Mouse (Mus musculus): Measurements from ENCODE around the gene Hba-a2. TPM values are rescaled to one million over a fixed set of nuclear protein-coding genes. Genes with fewer than 3 reads are reported as not detected.
"Not testable (repeated sequence)": the region's sequence is repeated elsewhere in the genome, so short reads cannot be mapped to it uniquely, and the experiment has no call there.

Hba-a2 gene
- total and polyA plus RNA-seq, 2 experiments from 2014 or later = 6,390 to 8,165 TPM

DNA sequence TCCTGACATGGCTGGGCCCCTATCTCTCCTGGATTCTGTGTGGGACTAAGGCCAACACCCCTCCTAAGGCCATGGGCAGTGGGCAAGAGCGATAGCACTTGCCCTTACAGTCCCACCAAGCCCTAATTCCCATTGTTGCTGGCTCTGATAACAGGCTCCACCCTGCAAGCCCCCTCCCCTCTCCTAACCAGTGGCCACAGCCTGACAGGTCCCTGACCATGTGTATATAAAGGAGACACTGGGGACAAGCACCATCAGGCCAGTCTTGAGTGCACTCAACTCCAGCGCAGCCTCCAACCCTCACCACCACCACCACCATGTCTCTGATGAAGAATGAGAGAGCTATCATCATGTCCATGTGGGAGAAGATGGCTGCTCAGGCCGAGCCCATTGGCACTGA lies 19.9 kb upstream of the Hba-a2 start, which contains the start of gene Hba-x:
TSS of gene Hba-x (plus strand) at position 54 of the 400 bp plus-strand sequence.
- no peak within 1 kb of the TSS for H3K4me2 ChIP-seq (ENCODE audit: low read depth, low read length)
- no peak within 1 kb of the TSS for H3K4me3 ChIP-seq (ENCODE audit: low read depth, low read length)
- H3K27me3 ChIP-seq (ENCODE audit: control insufficient read depth, insufficient read depth, low read length) = peaks cover 36% of the 10 kb centered on the region
- DNase-seq (ENCODE audit: low spot score) (no peak), ATAC-seq (ENCODE audit: insufficient read depth, low read depth) (no peak)
- WGBS = 43% methylated on average over 3 of the region's 3 CpGs
- TF ChIP-seq CTCF (IDR thresholded peaks at IDR 0.05; ENCODE audit: low read depth) (no peak), EP300 (IDR thresholded peaks at IDR 0.05; ENCODE audit: low read depth) (no peak)
- H3K36me3 ChIP-seq (replicated peaks; ENCODE audit: control insufficient read depth, insufficient read depth, low read length) = no peaks in the 10 kb centered on the region
- no peak within 1 kb of the TSS for H3K27ac ChIP-seq (ENCODE audit: low read depth)
- no peaks in the 10 kb centered on the region for H3K4me1 ChIP-seq (ENCODE audit: control insufficient read depth, insufficient read depth)
- H3K9me3 ChIP-seq (replicated peaks; ENCODE audit: control insufficient read depth, low read length) = no peaks in the 10 kb centered on the region
- H3K9ac ChIP-seq (replicated peaks; ENCODE audit: low read depth, low read length) = no peak within 1 kb of the TSS

DNA sequence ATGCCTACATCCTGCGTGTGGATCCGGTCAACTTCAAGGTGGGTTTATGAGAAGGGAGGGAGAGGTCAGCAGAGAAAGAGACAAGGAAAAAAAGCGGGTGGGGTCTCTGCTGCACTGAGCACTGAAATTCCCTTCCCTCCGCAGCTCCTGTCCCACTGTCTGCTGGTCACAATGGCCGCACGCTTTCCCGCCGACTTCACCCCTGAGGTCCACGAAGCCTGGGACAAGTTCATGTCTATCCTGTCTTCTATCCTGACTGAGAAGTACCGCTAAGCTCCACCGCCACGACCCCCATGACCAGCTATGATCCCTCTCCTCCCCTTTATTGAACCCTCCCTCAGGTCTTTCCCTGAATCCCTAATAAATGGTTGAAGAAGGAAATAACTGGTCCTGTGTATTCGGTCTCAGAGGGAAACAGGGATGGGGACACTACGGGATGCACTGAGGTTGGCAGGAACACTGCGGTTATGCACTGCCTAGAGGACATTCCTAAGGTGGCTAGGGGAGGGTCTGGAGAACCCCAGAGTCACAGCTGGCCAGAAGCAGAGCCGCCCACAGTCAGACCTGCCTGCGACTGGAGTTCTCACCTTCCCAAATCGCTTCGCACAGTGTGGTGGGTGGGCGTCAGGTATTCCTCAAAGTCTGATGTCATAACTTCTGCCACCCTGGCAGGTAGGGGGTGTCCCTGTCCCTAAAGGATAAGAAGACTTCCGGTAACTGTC lies 18.4 kb upstream of the Hba-a2 start:
- Histone ChIP-seq H3K27me3 (ENCODE audit: control insufficient read depth, insufficient read depth, low read length) (peaks cover 36% of the 10 kb centered on the region), H3K9ac (replicated peaks; ENCODE audit: low read depth, low read length) (no peak overlapping the region), H3K9me3 (replicated peaks; ENCODE audit: control insufficient read depth, low read length) (no peaks in the 10 kb centered on the region), H3K4me3 (ENCODE audit: low read depth, low read length) (no peak overlapping the region), H3K36me3 (replicated peaks; ENCODE audit: control insufficient read depth, insufficient read depth, low read length) (no peaks in the 10 kb centered on the region), H3K4me1 (ENCODE audit: control insufficient read depth, insufficient read depth) (no peaks in the 10 kb centered on the region), H3K27ac (ENCODE audit: low read depth) (no peak overlapping the region), H3K4me2 (ENCODE audit: low read depth, low read length) (no peak overlapping the region)
- 55% methylated on average over 21 of the region's 21 CpGs for WGBS
- no peak for DNase-seq (ENCODE audit: low spot score)
- no peak for TF ChIP-seq CTCF (IDR thresholded peaks at IDR 0.05; ENCODE audit: low read depth)
- TF ChIP-seq EP300 (IDR thresholded peaks at IDR 0.05; ENCODE audit: low read depth) = no peak
- no peak for ATAC-seq (ENCODE audit: insufficient read depth, low read depth)

DNA sequence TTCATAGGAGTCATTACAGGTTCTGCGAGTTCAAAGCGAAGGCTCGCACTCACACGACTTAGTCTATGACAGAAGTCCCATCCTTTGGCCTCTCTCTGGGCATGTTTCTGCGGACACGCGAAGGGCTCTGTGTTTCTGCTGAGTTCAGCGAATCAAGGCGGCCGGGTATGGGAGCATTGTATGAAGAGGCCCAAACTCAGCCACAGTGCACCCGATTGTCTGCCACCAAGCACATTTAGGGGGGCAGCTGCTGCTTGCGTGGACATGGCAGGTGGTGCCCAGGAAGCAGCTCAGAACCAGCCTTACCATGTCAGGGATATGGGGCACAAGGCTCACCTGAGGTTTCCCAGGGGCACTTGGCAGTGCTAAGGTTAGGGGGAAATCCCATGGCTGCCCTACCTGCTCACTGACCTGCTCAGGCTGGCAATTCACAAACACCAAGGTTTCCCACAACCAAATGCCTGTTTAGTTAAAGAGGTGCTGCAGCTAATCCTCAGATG lies 17.8 kb upstream of the Hba-a2 start:
- Histone ChIP-seq H3K9me3 (replicated peaks; ENCODE audit: control insufficient read depth, low read length) (no peaks in the 10 kb centered on the region), H3K4me2 (ENCODE audit: low read depth, low read length) (no peak overlapping the region), H3K4me3 (ENCODE audit: low read depth, low read length) (no peak overlapping the region), H3K9ac (replicated peaks; ENCODE audit: low read depth, low read length) (no peak overlapping the region), H3K27ac (ENCODE audit: low read depth) (no peak overlapping the region), H3K4me1 (ENCODE audit: control insufficient read depth, insufficient read depth) (no peaks in the 10 kb centered on the region), H3K36me3 (replicated peaks; ENCODE audit: control insufficient read depth, insufficient read depth, low read length) (no peaks in the 10 kb centered on the region), H3K27me3 (ENCODE audit: control insufficient read depth, insufficient read depth, low read length) (peaks cover 36% of the 10 kb centered on the region)
- WGBS = 72% methylated on average over 12 of the region's 12 CpGs
- DNase-seq (ENCODE audit: low spot score) (no peak), ATAC-seq (ENCODE audit: insufficient read depth, low read depth) (no peak)
- TF ChIP-seq CTCF (IDR thresholded peaks at IDR 0.05; ENCODE audit: low read depth) (no peak), EP300 (IDR thresholded peaks at IDR 0.05; ENCODE audit: low read depth) (no peak)

DNA sequence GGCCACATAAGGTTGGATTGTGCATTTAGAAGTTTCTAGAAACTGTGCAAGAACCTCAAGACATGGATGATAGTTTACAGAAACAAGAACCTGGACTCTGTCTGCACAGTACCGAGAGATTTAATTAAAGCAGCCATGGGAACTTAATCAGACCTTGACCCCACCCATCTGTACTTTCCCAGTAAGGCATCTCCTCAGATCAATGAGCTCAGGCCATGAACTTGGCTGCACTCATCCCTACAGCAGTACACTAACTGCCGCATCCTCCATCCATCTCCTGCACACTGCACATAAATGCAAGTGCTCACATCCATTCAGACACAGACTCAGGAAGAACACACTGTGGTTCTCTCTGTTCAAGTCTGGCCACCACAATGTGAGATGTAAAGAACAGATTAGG lies 15.6 kb upstream of the Hba-a2 start:
- WGBS = 74% methylated on average over 2 of the region's 2 CpGs
- no peak for DNase-seq (ENCODE audit: low spot score)
- TF ChIP-seq CTCF (IDR thresholded peaks at IDR 0.05; ENCODE audit: low read depth) (no peak), EP300 (IDR thresholded peaks at IDR 0.05; ENCODE audit: low read depth) (no peak)
- H3K4me1 ChIP-seq (ENCODE audit: control insufficient read depth, insufficient read depth) = no peaks in the 10 kb centered on the region
- H3K36me3 ChIP-seq (replicated peaks; ENCODE audit: control insufficient read depth, insufficient read depth, low read length) = no peaks in the 10 kb centered on the region
- H3K4me2 ChIP-seq (ENCODE audit: low read depth, low read length) = no peak overlapping the region
- H3K9ac ChIP-seq (replicated peaks; ENCODE audit: low read depth, low read length) = no peak overlapping the region
- peaks cover 36% of the 10 kb centered on the region for H3K27me3 ChIP-seq (ENCODE audit: control insufficient read depth, insufficient read depth, low read length)
- no peaks in the 10 kb centered on the region for H3K9me3 ChIP-seq (replicated peaks; ENCODE audit: control insufficient read depth, low read length)
- ATAC-seq (ENCODE audit: insufficient read depth, low read depth) = no peak
- no peak overlapping the region for H3K4me3 ChIP-seq (ENCODE audit: low read depth, low read length)
- H3K27ac ChIP-seq (ENCODE audit: low read depth) = no peak overlapping the region

DNA sequence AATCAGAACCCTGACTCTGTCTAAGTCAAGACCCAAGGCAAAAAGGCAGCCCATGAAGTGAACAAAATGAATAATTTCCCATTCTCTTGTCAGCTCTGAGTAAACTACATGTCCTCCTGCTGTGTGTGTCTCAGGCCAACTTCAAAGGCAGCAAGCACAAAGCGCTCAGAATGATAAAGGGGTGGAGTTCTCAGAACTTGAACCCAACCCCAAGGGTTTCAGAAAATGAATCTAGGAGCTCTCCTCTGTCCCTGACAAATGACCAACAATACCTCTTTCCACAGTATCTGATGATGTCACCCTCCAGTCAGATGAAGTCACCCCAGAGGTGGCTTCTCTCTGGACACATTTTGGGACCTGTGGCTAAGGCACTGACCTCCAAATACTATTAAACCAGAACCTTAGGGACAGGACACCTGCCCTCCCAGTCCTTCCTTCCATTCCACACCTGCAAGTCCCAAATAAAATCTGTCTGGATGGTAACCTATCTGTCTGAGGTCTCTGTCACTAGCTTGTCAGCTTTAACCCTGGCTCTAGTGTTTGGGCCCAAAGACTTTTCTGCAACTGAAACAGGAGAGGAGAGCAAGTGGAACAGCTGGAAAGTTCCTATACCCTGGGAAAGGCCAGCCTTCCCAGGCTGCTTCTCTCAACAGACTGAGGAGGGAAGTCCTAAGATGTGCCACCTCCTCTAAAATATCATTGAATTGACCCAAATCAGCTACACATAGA lies 14.7 kb upstream of the Hba-a2 start:
- DNase-seq (ENCODE audit: low spot score) = no peak
- no peaks in the 10 kb centered on the region for H3K36me3 ChIP-seq (replicated peaks; ENCODE audit: control insufficient read depth, insufficient read depth, low read length)
- ATAC-seq (ENCODE audit: insufficient read depth, low read depth) = no peak
- peaks cover 30% of the 10 kb centered on the region for H3K27me3 ChIP-seq (ENCODE audit: control insufficient read depth, insufficient read depth, low read length)
- TF ChIP-seq CTCF (IDR thresholded peaks at IDR 0.05; ENCODE audit: low read depth) (no peak), EP300 (IDR thresholded peaks at IDR 0.05; ENCODE audit: low read depth) (no peak)
- WGBS = 76% methylated on average over 1 of the region's 1 CpGs
- H3K4me1 ChIP-seq (ENCODE audit: control insufficient read depth, insufficient read depth) = no peaks in the 10 kb centered on the region
- H3K27ac ChIP-seq (ENCODE audit: low read depth) = no peak overlapping the region
- H3K9ac ChIP-seq (replicated peaks; ENCODE audit: low read depth, low read length) = no peak overlapping the region
- H3K4me2 ChIP-seq (ENCODE audit: low read depth, low read length) = no peak overlapping the region
- H3K9me3 ChIP-seq (replicated peaks; ENCODE audit: control insufficient read depth, low read length) = no peaks in the 10 kb centered on the region
- no peak overlapping the region for H3K4me3 ChIP-seq (ENCODE audit: low read depth, low read length)

DNA sequence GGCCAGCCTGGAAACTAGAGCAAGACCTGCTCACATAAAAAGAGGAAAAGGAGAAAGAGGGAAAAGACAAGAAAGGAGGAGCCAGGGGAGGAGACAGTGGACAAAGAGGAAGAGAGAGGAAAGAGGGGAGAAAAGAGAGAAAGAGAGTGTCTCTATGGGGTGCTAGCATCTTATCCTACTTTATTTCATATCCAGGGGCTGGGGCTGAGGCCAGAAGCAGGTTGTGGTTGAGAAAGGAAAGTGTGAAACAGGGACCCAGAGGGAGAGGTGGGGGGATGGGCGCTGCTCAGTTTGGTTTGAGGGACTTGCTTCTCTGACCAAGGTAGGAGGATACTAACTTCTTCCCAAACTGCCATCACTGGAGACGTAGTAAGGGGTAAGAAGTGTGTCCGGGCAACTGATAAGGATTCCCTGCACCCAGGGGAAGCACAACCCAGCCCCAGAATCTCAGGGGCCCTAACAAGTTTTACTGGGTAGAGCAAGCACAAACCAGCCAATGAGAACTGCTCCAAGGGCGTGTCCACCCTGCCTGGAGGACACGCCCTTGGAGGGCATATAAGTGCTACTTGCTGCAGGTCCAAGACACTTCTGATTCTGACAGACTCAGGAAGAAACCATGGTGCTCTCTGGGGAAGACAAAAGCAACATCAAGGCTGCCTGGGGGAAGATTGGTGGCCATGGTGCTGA lies 13.1 kb upstream of the Hba-a2 start, which contains the start of gene Hba-a1:
TSS of gene Hba-a1 (plus strand) at position 421 of the 687 bp plus-strand sequence.
- WGBS = 29% methylated on average over 1 of the region's 5 CpGs
- not testable (repeated sequence) for H3K9me3 ChIP-seq (replicated peaks; ENCODE audit: control insufficient read depth, low read length); ATAC-seq (ENCODE audit: insufficient read depth, low read depth); H3K4me1 ChIP-seq (ENCODE audit: control insufficient read depth, insufficient read depth); H3K9ac ChIP-seq (replicated peaks; ENCODE audit: low read depth, low read length); H3K27ac ChIP-seq (ENCODE audit: low read depth); DNase-seq (ENCODE audit: low spot score); H3K4me2 ChIP-seq (ENCODE audit: low read depth, low read length); H3K36me3 ChIP-seq (replicated peaks; ENCODE audit: control insufficient read depth, insufficient read depth, low read length); H3K4me3 ChIP-seq (ENCODE audit: low read depth, low read length)
- H3K27me3 ChIP-seq (ENCODE audit: control insufficient read depth, insufficient read depth, low read length) = peaks cover 23% of the 10 kb centered on the region

DNA sequence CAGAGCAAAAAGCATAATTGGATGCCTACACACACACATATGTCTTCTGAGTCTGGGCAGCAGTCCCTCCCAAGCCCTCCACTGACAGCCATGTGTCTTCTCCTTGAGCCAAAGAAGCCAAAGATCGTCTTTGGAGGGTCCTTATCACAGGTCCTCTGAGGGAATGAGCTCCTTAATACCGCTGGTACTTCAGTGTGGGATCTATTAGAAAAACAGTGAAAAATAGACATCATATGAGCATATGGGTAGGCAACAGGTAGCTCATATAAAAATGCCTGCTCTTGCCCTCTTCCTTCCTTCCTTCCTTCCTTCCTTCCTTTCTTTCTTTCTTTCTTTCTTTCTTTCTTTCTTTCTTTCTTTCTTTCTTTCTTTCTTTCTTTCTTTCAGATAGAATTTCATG lies 11.7 kb upstream of the Hba-a2 start:
- H3K27me3 ChIP-seq (ENCODE audit: control insufficient read depth, insufficient read depth, low read length) = peaks cover 14% of the 10 kb centered on the region; the same call in 1 of the 2 replicates
- WGBS = 39% methylated on average over 2 of the region's 2 CpGs

More for the DNA sequence above, 11.7 kb upstream of the Hba-a2 start:
- H3K9ac ChIP-seq (replicated peaks; ENCODE audit: low read depth, low read length); H3K4me2 ChIP-seq (ENCODE audit: low read depth, low read length); H3K27ac ChIP-seq (ENCODE audit: low read depth); DNase-seq (ENCODE audit: low spot score); H3K4me3 ChIP-seq (ENCODE audit: low read depth, low read length); H3K9me3 ChIP-seq (replicated peaks; ENCODE audit: control insufficient read depth, low read length); H3K4me1 ChIP-seq (ENCODE audit: control insufficient read depth, insufficient read depth); ATAC-seq (ENCODE audit: insufficient read depth, low read depth); H3K36me3 ChIP-seq (replicated peaks; ENCODE audit: control insufficient read depth, insufficient read depth, low read length): not testable (repeated sequence)

Data from heart, postnatal 0 days (tissue).